Mouse (Mus musculus) gastrocnemius, postnatal 10 days (tissue): ENCODE measurements around the gene Pla1a. TPM values are rescaled to one million over a fixed set of nuclear protein-coding genes. Genes with fewer than 3 reads are reported as not detected.
A peak's percentile ranks its signal among the peaks of the same experiment; 100 is the strongest.

ENCODE experiments used
- DNase-seq: peaks from one replicate; pipeline ENCODE4 v3.0.0; 2021; ENCODE audit warnings: mixed read lengths
- total RNA-seq, 2 experiments: library from RNA; stranded (reverse); gene quantifications; 2 replicates each; pipeline ENCODE4 v1.2.3; 2021

Pla1a gene
- total RNA-seq, 2 experiments from 2014 or later, result 1.4 to 1.6 TPM

- no peak for DNase-seq
Observed at GRCm38 (mm10) chr16:38365390-38365789, 67.6 kb downstream of the Pla1a start.

- DNase-seq, result no peak
Observed at GRCm38 (mm10) chr16:38363657-38364056, 69.3 kb downstream of the Pla1a start.

GRCm38 (mm10) chr16:38363256-38363595 lies 69.7 kb downstream of the Pla1a start:
- no peak for DNase-seq

GRCm38 (mm10) chr16:38362493-38363255 lies 70.3 kb downstream of the Pla1a start:
- DNase-seq, result no peak

GRCm38 (mm10) chr16:38361933-38362332 lies 71.0 kb downstream of the Pla1a start, which contains the start of gene Popdc2:
Popdc2 (plus strand) TSS chr16:38362209.
- DNase-seq, result peak; percentile 56

GRCm38 (mm10) chr16:38360317-38360716 lies 72.6 kb downstream of the Pla1a start:
- DNase-seq, result no peak

GRCm38 (mm10) chr16:38359857-38360256 lies 73.1 kb downstream of the Pla1a start:
- no peak for DNase-seq

GRCm38 (mm10) chr16:38359241-38359640 lies 73.7 kb downstream of the Pla1a start:
- no peak for DNase-seq

- no peak for DNase-seq
Observed at GRCm38 (mm10) chr16:38358256-38358812, 74.6 kb downstream of the Pla1a start.

- DNase-seq, result no peak
Observed at GRCm38 (mm10) chr16:38354185-38354913, 78.6 kb downstream of the Pla1a start.

GRCm38 (mm10) chr16:38353642-38354041 lies 79.3 kb downstream of the Pla1a start:
- DNase-seq, result no peak

- no peak for DNase-seq
Observed at GRCm38 (mm10) chr16:38352851-38353250, 80.1 kb downstream of the Pla1a start.

GRCm38 (mm10) chr16:38352031-38352430 lies 80.9 kb downstream of the Pla1a start:
- DNase-seq, result no peak

GRCm38 (mm10) chr16:38350939-38351338 lies 82.0 kb downstream of the Pla1a start:
- no peak for DNase-seq

- no peak for DNase-seq
Observed at GRCm38 (mm10) chr16:38350361-38350855, 82.5 kb downstream of the Pla1a start.

GRCm38 (mm10) chr16:38349881-38350280 lies 83.1 kb downstream of the Pla1a start:
- DNase-seq, result no peak

- no peak for DNase-seq
Observed at GRCm38 (mm10) chr16:38348217-38348761, 84.7 kb downstream of the Pla1a start.

GRCm38 (mm10) chr16:38347588-38347987 lies 85.4 kb downstream of the Pla1a start:
- DNase-seq, result no peak

GRCm38 (mm10) chr16:38346529-38347325 lies 86.2 kb downstream of the Pla1a start, which contains the start of the genes Cox17 and Gm21987:
Cox17 (plus strand) TSS chr16:38346991.
Gm21987 (plus strand) TSS chr16:38347040.
- DNase-seq, result peak; percentile 91
